Mouse (Mus musculus): ENCODE data around the gene Olfr435. TPM values are rescaled to one million over a fixed set of nuclear protein-coding genes. Genes with fewer than 3 reads are reported as not detected.
"Not testable (repeated sequence)": the region's sequence is repeated elsewhere in the genome, so short reads cannot be mapped to it uniquely, and the experiment has no call there.

Olfr435 gene
- total and polyA plus RNA-seq, 3 experiments: 0.05 TPM; not detected in 2

- ATAC-seq (ENCODE audit: extremely low read depth, insufficient number of reproducible peaks, low FRiP score, poor library complexity, severe bottlenecking) (no peak), DNase-seq (ENCODE audit: low spot score) (no peak)
- TF ChIP-seq POLR2AphosphoS5 (IDR thresholded peaks at IDR 0.05; ENCODE audit: insufficient replicate concordance, low read depth, low read length) (no peak), GATA2 (IDR thresholded peaks at IDR 0.05; ENCODE audit: borderline replicate concordance, low read depth, low read length) (no peak), GATA1 (IDR thresholded peaks at IDR 0.05; ENCODE audit: borderline replicate concordance, low read length) (no peak)
Observed at GRCm38 (mm10) chr6:43178584-43179501, 18.1 kb upstream of the Olfr435 start.

GRCm38 (mm10) chr6:43190986-43191385, 6.0 kb upstream of the Olfr435 start:
- TF ChIP-seq POLR2AphosphoS5 (IDR thresholded peaks at IDR 0.05; ENCODE audit: insufficient replicate concordance, low read depth, low read length): no peak
- no peak for TF ChIP-seq TAL1 (conservative IDR thresholded peaks at IDR 0.05; ENCODE audit: low read depth, low read length)
- no peak for TF ChIP-seq CTCF (IDR thresholded peaks at IDR 0.05; ENCODE audit: low read depth, low read length)
- no peak for TF ChIP-seq GATA1 (IDR thresholded peaks at IDR 0.05; ENCODE audit: borderline replicate concordance, low read length)
- no peak for TF ChIP-seq GATA2 (IDR thresholded peaks at IDR 0.05; ENCODE audit: borderline replicate concordance, low read depth, low read length)
- H3K4me1 ChIP-seq (ENCODE audit: insufficient read depth, low read depth, low read length): no peaks in the 10 kb centered on the region
- DNase-seq (ENCODE audit: low spot score) (no peak), ATAC-seq (ENCODE audit: extremely low read depth, insufficient number of reproducible peaks, low FRiP score, poor library complexity, severe bottlenecking) (no peak)
- no peaks in the 10 kb centered on the region for H3K9me3 ChIP-seq (replicated peaks)
- no peak overlapping the region for H3K4me3 ChIP-seq (ENCODE audit: low read depth, low read length)
- H3K27me3 ChIP-seq (ENCODE audit: insufficient read depth, low read length): no peaks in the 10 kb centered on the region
- H3K36me3 ChIP-seq (replicated peaks): no peaks in the 10 kb centered on the region

More at GRCm38 (mm10) chr6:43178584-43179501, 18.1 kb upstream of the Olfr435 start:
- 0 out of 2 replicates have a peak, but pooled peaks cover 2% of the 10 kb centered on the region for H3K27me3 ChIP-seq (ENCODE audit: insufficient read depth, low read length)
- no peak overlapping the region for H3K4me3 ChIP-seq (ENCODE audit: low read depth, low read length)
- no peaks in the 10 kb centered on the region for H3K36me3 ChIP-seq (replicated peaks)
- no peaks in the 10 kb centered on the region for H3K9me3 ChIP-seq (replicated peaks)
- no peaks in the 10 kb centered on the region for H3K4me1 ChIP-seq (ENCODE audit: insufficient read depth, low read depth, low read length)

GRCm38 (mm10) chr6:43198094-43198493, 1.1 kb downstream of the Olfr435 start:
- Histone ChIP-seq H3K9me3 (replicated peaks) (no peaks in the 10 kb centered on the region), H3K27me3 (ENCODE audit: insufficient read depth, low read length) (no peaks in the 10 kb centered on the region), H3K36me3 (replicated peaks) (no peaks in the 10 kb centered on the region), H3K4me3 (ENCODE audit: low read depth, low read length) (no peak overlapping the region), H3K4me1 (ENCODE audit: insufficient read depth, low read depth, low read length) (no peaks in the 10 kb centered on the region)
- DNase-seq (ENCODE audit: low spot score) (no peak), ATAC-seq (ENCODE audit: extremely low read depth, insufficient number of reproducible peaks, low FRiP score, poor library complexity, severe bottlenecking) (no peak)
- TF ChIP-seq TAL1 (conservative IDR thresholded peaks at IDR 0.05; ENCODE audit: low read depth, low read length) (no peak), CTCF (IDR thresholded peaks at IDR 0.05; ENCODE audit: low read depth, low read length) (no peak), GATA2 (IDR thresholded peaks at IDR 0.05; ENCODE audit: borderline replicate concordance, low read depth, low read length) (no peak), GATA1 (IDR thresholded peaks at IDR 0.05; ENCODE audit: borderline replicate concordance, low read length) (no peak), POLR2AphosphoS5 (IDR thresholded peaks at IDR 0.05; ENCODE audit: insufficient replicate concordance, low read depth, low read length) (no peak)

- H3K9me3 ChIP-seq (replicated peaks): no peaks in the 10 kb centered on the region
- no peak for TF ChIP-seq TAL1 (conservative IDR thresholded peaks at IDR 0.05; ENCODE audit: low read depth, low read length)
- no peak for TF ChIP-seq POLR2AphosphoS5 (IDR thresholded peaks at IDR 0.05; ENCODE audit: insufficient replicate concordance, low read depth, low read length)
- TF ChIP-seq GATA1 (IDR thresholded peaks at IDR 0.05; ENCODE audit: borderline replicate concordance, low read length): no peak
- TF ChIP-seq CTCF (IDR thresholded peaks at IDR 0.05; ENCODE audit: low read depth, low read length): no peak
- TF ChIP-seq GATA2 (IDR thresholded peaks at IDR 0.05; ENCODE audit: borderline replicate concordance, low read depth, low read length): no peak
- ATAC-seq (ENCODE audit: extremely low read depth, insufficient number of reproducible peaks, low FRiP score, poor library complexity, severe bottlenecking) (no peak), DNase-seq (ENCODE audit: low spot score) (no peak)
- H3K27me3 ChIP-seq (ENCODE audit: insufficient read depth, low read length): no peaks in the 10 kb centered on the region
- no peaks in the 10 kb centered on the region for H3K36me3 ChIP-seq (replicated peaks)
- no peak overlapping the region for H3K4me3 ChIP-seq (ENCODE audit: low read depth, low read length)
- H3K4me1 ChIP-seq (ENCODE audit: insufficient read depth, low read depth, low read length): no peaks in the 10 kb centered on the region
Observed at GRCm38 (mm10) chr6:43202786-43203185, 5.8 kb downstream of the Olfr435 start.

DNA sequence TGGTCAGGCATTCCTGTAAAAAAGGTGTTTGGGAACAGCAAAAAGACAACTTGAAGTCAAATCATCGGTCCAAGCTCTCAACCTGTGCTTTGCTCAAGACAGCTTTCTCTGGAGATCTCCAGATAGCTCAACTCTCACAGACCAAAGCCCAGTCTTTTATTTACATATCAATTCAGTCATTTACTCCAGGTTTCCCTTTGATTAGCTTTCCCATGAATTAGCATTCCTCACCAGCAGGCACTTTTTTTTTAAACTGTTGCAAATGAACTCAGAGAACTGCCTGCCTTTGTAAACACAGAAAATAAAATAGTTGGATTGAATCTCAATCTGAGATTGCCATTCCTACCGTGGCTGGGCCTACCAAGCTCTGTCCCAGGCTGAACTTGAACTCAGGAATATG, 8.4 kb downstream of the Olfr435 start:
- DNase-seq (ENCODE audit: low spot score) (no peak), ATAC-seq (ENCODE audit: extremely low read depth, insufficient number of reproducible peaks, low FRiP score, poor library complexity, severe bottlenecking) (no peak)
- H3K9me3 ChIP-seq (replicated peaks): no peaks in the 10 kb centered on the region
- H3K27me3 ChIP-seq (ENCODE audit: insufficient read depth, low read length): no peaks in the 10 kb centered on the region
- H3K4me1 ChIP-seq (ENCODE audit: insufficient read depth, low read depth, low read length): no peaks in the 10 kb centered on the region
- no peak overlapping the region for H3K4me3 ChIP-seq (ENCODE audit: low read depth, low read length)
- H3K36me3 ChIP-seq (replicated peaks): no peaks in the 10 kb centered on the region
- no peak for TF ChIP-seq POLR2AphosphoS5 (IDR thresholded peaks at IDR 0.05; ENCODE audit: insufficient replicate concordance, low read depth, low read length)
- TF ChIP-seq TAL1 (conservative IDR thresholded peaks at IDR 0.05; ENCODE audit: low read depth, low read length): no peak
- no peak for TF ChIP-seq CTCF (IDR thresholded peaks at IDR 0.05; ENCODE audit: low read depth, low read length)
- TF ChIP-seq GATA1 (IDR thresholded peaks at IDR 0.05; ENCODE audit: borderline replicate concordance, low read length): no peak
- TF ChIP-seq GATA2 (IDR thresholded peaks at IDR 0.05; ENCODE audit: borderline replicate concordance, low read depth, low read length): no peak

GRCm38 (mm10) chr6:43212873-43213272, 15.9 kb downstream of the Olfr435 start, which contains the start of gene Olfr434:
Gene Olfr434 (plus strand): TSS chr6:43213021.
- not testable (repeated sequence) for ATAC-seq (ENCODE audit: extremely low read depth, insufficient number of reproducible peaks, low FRiP score, poor library complexity, severe bottlenecking); H3K9me3 ChIP-seq (replicated peaks); H3K36me3 ChIP-seq (replicated peaks); H3K4me3 ChIP-seq (ENCODE audit: low read depth, low read length); H3K27me3 ChIP-seq (ENCODE audit: insufficient read depth, low read length); H3K4me1 ChIP-seq (ENCODE audit: insufficient read depth, low read depth, low read length); DNase-seq (ENCODE audit: low spot score)

- H3K27me3 ChIP-seq (ENCODE audit: insufficient read depth, low read length); ATAC-seq (ENCODE audit: extremely low read depth, insufficient number of reproducible peaks, low FRiP score, poor library complexity, severe bottlenecking); H3K4me1 ChIP-seq (ENCODE audit: insufficient read depth, low read depth, low read length); H3K4me3 ChIP-seq (ENCODE audit: low read depth, low read length); H3K36me3 ChIP-seq (replicated peaks); DNase-seq (ENCODE audit: low spot score); H3K9me3 ChIP-seq (replicated peaks): not testable (repeated sequence)
Observed at GRCm38 (mm10) chr6:43231255-43231654, 34.3 kb downstream of the Olfr435 start, which contains the start of gene Olfr47. Gene Olfr47 (plus strand): TSS chr6:43231529.

All from G1E (cell line).